Mouse (Mus musculus): Measurements from ENCODE around the gene Add1. TPM values are rescaled to one million over a fixed set of nuclear protein-coding genes. Genes with fewer than 3 reads are reported as not detected.

The Add1 gene
- polyA plus RNA-seq, 1 experiment = 152 TPM

DNA sequence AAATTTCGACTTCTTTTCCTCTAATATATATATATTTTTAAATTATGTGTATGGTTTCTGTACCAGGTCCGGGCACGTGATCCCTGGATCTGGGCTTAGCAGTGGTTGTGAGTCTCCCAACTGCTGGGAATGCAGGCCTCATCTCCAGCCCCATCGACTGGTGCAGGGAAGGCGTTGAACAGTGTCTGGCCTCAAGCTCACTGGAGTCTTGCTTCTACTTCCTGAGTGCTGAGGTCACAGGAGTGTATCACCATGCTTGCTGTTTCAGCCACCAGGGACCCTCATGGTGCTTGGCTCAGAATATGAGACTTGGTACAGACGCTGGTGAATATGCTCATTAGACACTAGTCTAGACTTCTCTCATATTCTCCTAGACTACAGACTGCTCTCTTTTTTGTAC lies 19.2 kb downstream of the Add1 start:
- TF ChIP-seq CTCF (IDR thresholded peaks at IDR 0.05; ENCODE audit: extremely low read depth, insufficient read depth, insufficient read length, insufficient replicate concordance) = no peak
- TF ChIP-seq POLR2A (IDR thresholded peaks at IDR 0.05; ENCODE audit: low read depth, low read length) = no peak
- WGBS = 93% methylated on average over 6 of the region's 6 CpGs

GRCm38 (mm10) chr5:34593202-34593727 lies 19.8 kb downstream of the Add1 start:
- H3K4me3 ChIP-seq (ENCODE audit: extremely low read depth, insufficient read depth, insufficient read length) = no peak overlapping the region
- H3K27me3 ChIP-seq (ENCODE audit: control insufficient read depth, insufficient read depth, low read length) = no peaks in the 10 kb centered on the region
- 98% methylated on average over 9 of the region's 9 CpGs for WGBS
- DNase-seq (ENCODE audit: low read depth in 1 of 2, low spot score in 2 of 2) = no peak
- H3K36me3 ChIP-seq (ENCODE audit: control insufficient read depth, insufficient read depth, low read length) = peaks cover 5% of the 10 kb centered on the region
- TF ChIP-seq POLR2A (IDR thresholded peaks at IDR 0.05; ENCODE audit: low read depth, low read length) = no peak
- TF ChIP-seq CTCF (IDR thresholded peaks at IDR 0.05; ENCODE audit: extremely low read depth, insufficient read depth, insufficient read length, insufficient replicate concordance) = no peak
- no peaks in the 10 kb centered on the region; the same call in 1 of the 2 replicates for H3K4me1 ChIP-seq (ENCODE audit: control insufficient read depth, insufficient read depth, insufficient read length)
- H3K27ac ChIP-seq (ENCODE audit: insufficient read depth, low read length) = no peak overlapping the region

More for the DNA sequence above, 19.2 kb downstream of the Add1 start:
- H3K36me3 ChIP-seq (ENCODE audit: control insufficient read depth, insufficient read depth, low read length) = peaks cover under 1% of the 10 kb centered on the region; the same call in 1 of the 2 replicates
- DNase-seq (ENCODE audit: low read depth in 1 of 2, low spot score in 2 of 2) = no peak
- no peaks in the 10 kb centered on the region for H3K27me3 ChIP-seq (ENCODE audit: control insufficient read depth, insufficient read depth, low read length)
- H3K4me3 ChIP-seq (ENCODE audit: extremely low read depth, insufficient read depth, insufficient read length) = no peak overlapping the region
- no peak overlapping the region for H3K27ac ChIP-seq (ENCODE audit: insufficient read depth, low read length)
- H3K4me1 ChIP-seq (ENCODE audit: control insufficient read depth, insufficient read depth, insufficient read length) = no peaks in the 10 kb centered on the region; the same call in 1 of the 2 replicates

DNA sequence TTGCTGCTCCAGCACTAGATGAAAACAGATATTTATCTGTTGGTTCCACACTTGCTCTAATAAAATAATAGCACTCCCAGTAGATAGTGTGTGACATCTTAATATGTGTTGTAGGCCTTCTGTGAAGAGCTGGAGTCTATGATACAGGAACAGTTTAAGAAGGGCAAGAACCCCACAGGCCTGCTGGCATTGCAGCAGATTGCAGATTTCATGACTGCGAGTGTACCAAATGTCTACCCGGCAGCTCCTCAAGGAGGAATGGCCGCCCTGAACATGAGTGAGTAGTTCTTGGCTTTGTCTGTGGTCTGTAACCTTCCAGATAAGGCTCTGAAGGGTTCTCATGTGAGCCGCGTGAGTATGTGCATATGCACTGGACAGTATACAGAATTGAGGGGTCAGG lies 31.1 kb downstream of the Add1 start:
- WGBS = 89% methylated on average over 5 of the region's 5 CpGs

GRCm38 (mm10) chr5:34607100-34607880 lies 33.8 kb downstream of the Add1 start:
- H3K27ac ChIP-seq (ENCODE audit: insufficient read depth, low read length) = no peak overlapping the region
- no peak for DNase-seq (ENCODE audit: low read depth in 1 of 2, low spot score in 2 of 2)
- no peaks in the 10 kb centered on the region for H3K4me1 ChIP-seq (ENCODE audit: control insufficient read depth, insufficient read depth, insufficient read length)
- H3K4me3 ChIP-seq (ENCODE audit: extremely low read depth, insufficient read depth, insufficient read length) = no peak overlapping the region
- no peak for TF ChIP-seq POLR2A (IDR thresholded peaks at IDR 0.05; ENCODE audit: low read depth, low read length)
- TF ChIP-seq CTCF (IDR thresholded peaks at IDR 0.05; ENCODE audit: extremely low read depth, insufficient read depth, insufficient read length, insufficient replicate concordance) = no peak
- 75% methylated on average over 8 of the region's 8 CpGs for WGBS
- peaks cover 41% of the 10 kb centered on the region for H3K36me3 ChIP-seq (ENCODE audit: control insufficient read depth, insufficient read depth, low read length)
- no peaks in the 10 kb centered on the region for H3K27me3 ChIP-seq (ENCODE audit: control insufficient read depth, insufficient read depth, low read length)

More for the DNA sequence above, 31.1 kb downstream of the Add1 start:
- no peak overlapping the region for H3K4me3 ChIP-seq (ENCODE audit: extremely low read depth, insufficient read depth, insufficient read length)
- H3K36me3 ChIP-seq (ENCODE audit: control insufficient read depth, insufficient read depth, low read length) = peaks cover 31% of the 10 kb centered on the region
- H3K27ac ChIP-seq (ENCODE audit: insufficient read depth, low read length) = no peak overlapping the region
- H3K4me1 ChIP-seq (ENCODE audit: control insufficient read depth, insufficient read depth, insufficient read length) = no peaks in the 10 kb centered on the region
- TF ChIP-seq CTCF (IDR thresholded peaks at IDR 0.05; ENCODE audit: extremely low read depth, insufficient read depth, insufficient read length, insufficient replicate concordance) = no peak
- no peak for DNase-seq (ENCODE audit: low read depth in 1 of 2, low spot score in 2 of 2)
- no peaks in the 10 kb centered on the region for H3K27me3 ChIP-seq (ENCODE audit: control insufficient read depth, insufficient read depth, low read length)

DNA sequence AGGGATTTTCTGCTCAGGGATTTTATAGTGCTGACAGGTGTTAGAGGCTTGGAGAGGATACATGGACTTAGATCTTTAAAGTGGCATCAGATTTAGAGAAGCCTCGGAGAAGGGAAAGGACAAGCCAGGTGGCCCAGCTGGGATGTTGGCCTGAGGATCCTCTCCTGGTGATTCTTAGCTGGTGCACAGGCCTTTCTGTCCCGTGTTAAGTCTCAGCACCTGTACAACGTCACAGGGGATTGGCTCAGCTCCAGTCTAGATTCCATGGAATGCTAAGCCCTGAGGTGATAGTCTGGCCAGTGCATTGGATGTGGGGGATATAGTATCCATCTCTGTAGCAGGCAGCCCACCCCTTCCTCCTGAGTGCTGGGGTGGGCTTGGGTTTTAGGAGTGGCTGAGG lies 34.8 kb downstream of the Add1 start:
- no peak overlapping the region for H3K4me3 ChIP-seq (ENCODE audit: extremely low read depth, insufficient read depth, insufficient read length)
- no peaks in the 10 kb centered on the region for H3K4me1 ChIP-seq (ENCODE audit: control insufficient read depth, insufficient read depth, insufficient read length)
- peaks cover 46% of the 10 kb centered on the region for H3K36me3 ChIP-seq (ENCODE audit: control insufficient read depth, insufficient read depth, low read length)
- no peak for DNase-seq (ENCODE audit: low read depth in 1 of 2, low spot score in 2 of 2)
- TF ChIP-seq POLR2A (IDR thresholded peaks at IDR 0.05; ENCODE audit: low read depth, low read length) (no peak), CTCF (IDR thresholded peaks at IDR 0.05; ENCODE audit: extremely low read depth, insufficient read depth, insufficient read length, insufficient replicate concordance) (no peak)
- WGBS = 97% methylated on average over 3 of the region's 3 CpGs
- H3K27me3 ChIP-seq (ENCODE audit: control insufficient read depth, insufficient read depth, low read length) = no peaks in the 10 kb centered on the region
- H3K27ac ChIP-seq (ENCODE audit: insufficient read depth, low read length) = no peak overlapping the region

DNA sequence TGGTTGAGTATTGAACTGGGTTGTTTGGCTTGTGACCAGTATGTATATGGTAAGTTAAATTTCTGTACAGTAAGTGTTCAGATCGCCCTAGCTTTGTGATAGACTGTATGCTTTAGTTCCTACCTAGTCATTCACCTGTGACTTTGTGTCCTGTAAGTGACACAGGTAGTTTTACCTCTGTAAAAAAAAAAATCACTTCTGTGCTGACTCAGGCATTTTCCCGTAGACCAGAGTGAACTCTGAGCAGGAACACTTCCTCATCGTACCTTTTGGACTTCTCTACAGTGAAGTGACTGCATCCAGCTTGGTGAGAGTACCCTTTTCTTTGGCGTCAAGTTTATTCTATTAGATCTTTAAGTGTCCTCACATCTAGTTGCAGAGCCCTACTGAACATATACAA lies 36.5 kb downstream of the Add1 start:
- peaks cover 51% of the 10 kb centered on the region for H3K36me3 ChIP-seq (ENCODE audit: control insufficient read depth, insufficient read depth, low read length)
- WGBS = 89% methylated on average over 4 of the region's 4 CpGs
- no peak overlapping the region for H3K27ac ChIP-seq (ENCODE audit: insufficient read depth, low read length)
- TF ChIP-seq CTCF (IDR thresholded peaks at IDR 0.05; ENCODE audit: extremely low read depth, insufficient read depth, insufficient read length, insufficient replicate concordance) (no peak), POLR2A (IDR thresholded peaks at IDR 0.05; ENCODE audit: low read depth, low read length) (no peak)
- H3K4me1 ChIP-seq (ENCODE audit: control insufficient read depth, insufficient read depth, insufficient read length) = no peaks in the 10 kb centered on the region
- no peak for DNase-seq (ENCODE audit: low read depth in 1 of 2, low spot score in 2 of 2)
- no peaks in the 10 kb centered on the region for H3K27me3 ChIP-seq (ENCODE audit: control insufficient read depth, insufficient read depth, low read length)
- H3K4me3 ChIP-seq (ENCODE audit: extremely low read depth, insufficient read depth, insufficient read length) = no peak overlapping the region

GRCm38 (mm10) chr5:34632996-34633395 lies 59.5 kb downstream of the Add1 start:
- 90% methylated on average over 2 of the region's 2 CpGs for WGBS
- Histone ChIP-seq H3K27me3 (ENCODE audit: control insufficient read depth, insufficient read depth, low read length) (no peaks in the 10 kb centered on the region), H3K27ac (ENCODE audit: insufficient read depth, low read length) (no peak overlapping the region), H3K4me1 (ENCODE audit: control insufficient read depth, insufficient read depth, insufficient read length) (peaks cover 26% of the 10 kb centered on the region), H3K4me3 (ENCODE audit: extremely low read depth, insufficient read depth, insufficient read length) (no peak overlapping the region), H3K36me3 (ENCODE audit: control insufficient read depth, insufficient read depth, low read length) (peaks cover 29% of the 10 kb centered on the region)
- TF ChIP-seq POLR2A (IDR thresholded peaks at IDR 0.05; ENCODE audit: low read depth, low read length) = no peak
- DNase-seq (ENCODE audit: low read depth in 1 of 2, low spot score in 2 of 2) = no peak

Measured in spleen, adult 2 months (tissue).